Mouse (Mus musculus): ENCODE measurements around the gene Eif3k. TPM values are rescaled to one million over a fixed set of nuclear protein-coding genes. Genes with fewer than 3 reads are reported as not detected.

Eif3k gene
- polyA plus RNA-seq, 2 experiments = 450 to 473 TPM

DNA sequence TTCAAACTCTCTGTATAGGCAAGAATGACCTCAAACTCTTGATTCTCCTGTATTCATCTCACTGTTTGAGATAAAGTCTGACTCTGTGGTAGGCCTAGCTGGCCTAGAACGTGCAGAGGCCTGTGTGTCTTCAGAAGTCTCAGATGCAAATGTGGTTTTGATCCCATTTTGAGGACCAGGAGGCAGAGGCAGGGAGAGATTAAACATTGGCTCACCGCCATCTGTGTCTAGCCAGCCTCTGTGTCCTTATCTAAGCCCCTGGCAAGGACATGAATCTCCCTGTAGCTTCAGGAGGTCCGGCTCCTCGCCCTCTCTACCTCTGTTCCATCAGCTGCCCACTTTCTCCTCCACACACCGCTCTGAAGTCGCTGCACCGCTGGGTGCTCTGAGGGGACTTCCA is 34.8 kb upstream of the Eif3k start:
- 90% methylated on average over 7 of the region's 7 CpGs for WGBS
- Histone ChIP-seq H3K9ac (ENCODE audit: low read depth, low read length, severe bottlenecking) (no peak overlapping the region), H3K27ac (replicated peaks; ENCODE audit: low read depth, low read length) (no peak overlapping the region), H3K4me1 (ENCODE audit: control insufficient read depth, insufficient read depth, low read length) (no peaks in the 10 kb centered on the region; the same call in 1 of the 2 replicates), H3K4me3 (replicated peaks; ENCODE audit: low read length) (no peak overlapping the region), H3K4me2 (replicated peaks; ENCODE audit: low read depth, low read length, severe bottlenecking) (no peak overlapping the region), H3K36me3 (ENCODE audit: control insufficient read depth, insufficient read depth, low read length) (no peaks in the 10 kb centered on the region), H3K9me3 (ENCODE audit: control insufficient read depth, low read length) (peaks cover 8% of the 10 kb centered on the region; the same call in 1 of the 2 replicates), H3K27me3 (ENCODE audit: control insufficient read depth, insufficient read depth, low read length) (peaks cover 32% of the 10 kb centered on the region; the same call in 1 of the 2 replicates)
- TF ChIP-seq POLR2A (IDR thresholded peaks at IDR 0.05; ENCODE audit: borderline replicate concordance, extremely low read depth, insufficient read depth, insufficient read length) = no peak
- no peak for ATAC-seq (ENCODE audit: low FRiP score, low read depth)
- no peak for DNase-seq (ENCODE audit: low spot score)

DNA sequence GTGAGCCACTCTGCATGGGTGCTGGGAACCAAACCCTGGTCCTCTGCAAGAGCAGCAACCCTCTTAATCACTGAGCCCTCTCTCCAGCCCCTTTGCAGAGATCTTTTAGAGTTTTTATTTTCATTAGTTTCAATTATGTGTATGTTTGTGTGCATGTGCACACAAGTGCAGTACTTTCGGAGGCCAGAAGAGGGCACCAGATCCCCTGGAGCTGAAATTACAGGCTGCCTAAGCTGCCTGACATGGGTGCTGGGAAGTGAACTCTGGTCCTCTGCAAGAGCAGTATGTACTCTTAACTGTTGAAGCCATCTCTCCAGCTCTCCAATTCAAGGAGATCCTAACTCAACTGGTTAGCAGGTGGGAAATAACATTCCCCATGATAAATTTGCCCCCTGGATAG is 33.3 kb upstream of the Eif3k start:
- no peaks in the 10 kb centered on the region; the same call in 1 of the 2 replicates for H3K4me1 ChIP-seq (ENCODE audit: control insufficient read depth, insufficient read depth, low read length)
- H3K36me3 ChIP-seq (ENCODE audit: control insufficient read depth, insufficient read depth, low read length) = no peaks in the 10 kb centered on the region
- H3K27ac ChIP-seq (replicated peaks; ENCODE audit: low read depth, low read length) = no peak overlapping the region
- H3K27me3 ChIP-seq (ENCODE audit: control insufficient read depth, insufficient read depth, low read length) = peaks cover 23% of the 10 kb centered on the region; the same call in 1 of the 2 replicates
- no peak for TF ChIP-seq POLR2A (IDR thresholded peaks at IDR 0.05; ENCODE audit: borderline replicate concordance, extremely low read depth, insufficient read depth, insufficient read length)
- peaks cover 8% of the 10 kb centered on the region; the same call in 1 of the 2 replicates for H3K9me3 ChIP-seq (ENCODE audit: control insufficient read depth, low read length)
- H3K4me2 ChIP-seq (replicated peaks; ENCODE audit: low read depth, low read length, severe bottlenecking) = no peak overlapping the region
- WGBS = 92% methylated on average over 1 of the region's 1 CpGs
- H3K4me3 ChIP-seq (replicated peaks; ENCODE audit: low read length) = no peak overlapping the region
- no peak for ATAC-seq (ENCODE audit: low FRiP score, low read depth)
- no peak for DNase-seq (ENCODE audit: low spot score)
- no peak overlapping the region for H3K9ac ChIP-seq (ENCODE audit: low read depth, low read length, severe bottlenecking)

DNA sequence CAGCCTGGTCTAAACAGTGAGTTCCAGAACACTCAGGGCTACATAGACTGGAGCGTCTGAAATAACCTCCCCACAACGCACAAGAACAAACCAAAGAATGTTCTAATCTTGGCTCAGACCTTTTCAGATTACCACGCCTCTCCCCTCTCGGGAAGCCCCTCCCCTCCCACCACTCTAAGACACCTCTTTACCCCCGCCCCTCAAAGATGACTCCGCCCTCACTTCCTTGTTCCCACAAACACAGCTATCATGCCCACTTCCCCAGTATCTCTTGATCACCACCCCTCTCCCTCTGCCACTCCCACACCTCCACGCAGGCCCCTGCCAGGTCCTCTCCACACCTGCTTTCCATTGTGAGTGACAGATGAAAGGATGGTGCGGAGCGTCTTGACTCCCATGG is 27.1 kb upstream of the Eif3k start:
- DNase-seq (ENCODE audit: low spot score) (no peak), ATAC-seq (ENCODE audit: low FRiP score, low read depth) (no peak)
- Histone ChIP-seq H3K27me3 (ENCODE audit: control insufficient read depth, insufficient read depth, low read length) (no peaks in the 10 kb centered on the region), H3K27ac (replicated peaks; ENCODE audit: low read depth, low read length) (no peak overlapping the region), H3K36me3 (ENCODE audit: control insufficient read depth, insufficient read depth, low read length) (no peaks in the 10 kb centered on the region), H3K4me1 (ENCODE audit: control insufficient read depth, insufficient read depth, low read length) (no peaks in the 10 kb centered on the region), H3K9me3 (ENCODE audit: control insufficient read depth, low read length) (no peaks in the 10 kb centered on the region), H3K4me2 (replicated peaks; ENCODE audit: low read depth, low read length, severe bottlenecking) (no peak overlapping the region), H3K9ac (ENCODE audit: low read depth, low read length, severe bottlenecking) (no peak overlapping the region), H3K4me3 (replicated peaks; ENCODE audit: low read length) (no peak overlapping the region)
- no peak for TF ChIP-seq POLR2A (IDR thresholded peaks at IDR 0.05; ENCODE audit: borderline replicate concordance, extremely low read depth, insufficient read depth, insufficient read length)
- WGBS = 78% methylated on average over 9 of the region's 9 CpGs

DNA sequence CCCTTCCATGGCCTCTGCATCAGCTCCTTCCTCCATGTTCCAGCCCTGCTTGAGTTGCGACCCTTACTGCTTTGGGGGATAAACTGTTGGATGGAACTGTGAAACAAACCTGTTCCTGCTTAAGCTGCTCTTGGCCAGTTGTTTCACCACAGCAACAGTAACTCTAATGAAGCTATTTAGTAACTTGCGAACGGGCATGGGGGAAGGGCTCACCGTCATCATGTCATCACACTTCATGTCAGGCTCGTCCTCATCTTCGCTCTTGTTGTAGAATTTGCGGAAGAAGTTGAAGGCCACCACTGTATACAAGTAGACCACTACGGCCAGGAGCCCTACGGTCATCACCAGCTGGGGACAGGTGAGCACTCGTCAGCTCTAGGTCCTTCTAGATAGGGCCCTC is 26.5 kb upstream of the Eif3k start:
- no peaks in the 10 kb centered on the region for H3K36me3 ChIP-seq (ENCODE audit: control insufficient read depth, insufficient read depth, low read length)
- no peaks in the 10 kb centered on the region for H3K9me3 ChIP-seq (ENCODE audit: control insufficient read depth, low read length)
- no peak for ATAC-seq (ENCODE audit: low FRiP score, low read depth)
- no peaks in the 10 kb centered on the region for H3K4me1 ChIP-seq (ENCODE audit: control insufficient read depth, insufficient read depth, low read length)
- no peak overlapping the region for H3K4me2 ChIP-seq (replicated peaks; ENCODE audit: low read depth, low read length, severe bottlenecking)
- H3K4me3 ChIP-seq (replicated peaks; ENCODE audit: low read length) = no peak overlapping the region
- no peak overlapping the region for H3K27ac ChIP-seq (replicated peaks; ENCODE audit: low read depth, low read length)
- no peak for TF ChIP-seq POLR2A (IDR thresholded peaks at IDR 0.05; ENCODE audit: borderline replicate concordance, extremely low read depth, insufficient read depth, insufficient read length)
- no peak for DNase-seq (ENCODE audit: low spot score)
- 93% methylated on average over 10 of the region's 10 CpGs for WGBS
- H3K9ac ChIP-seq (ENCODE audit: low read depth, low read length, severe bottlenecking) = no peak overlapping the region
- no peaks in the 10 kb centered on the region for H3K27me3 ChIP-seq (ENCODE audit: control insufficient read depth, insufficient read depth, low read length)

DNA sequence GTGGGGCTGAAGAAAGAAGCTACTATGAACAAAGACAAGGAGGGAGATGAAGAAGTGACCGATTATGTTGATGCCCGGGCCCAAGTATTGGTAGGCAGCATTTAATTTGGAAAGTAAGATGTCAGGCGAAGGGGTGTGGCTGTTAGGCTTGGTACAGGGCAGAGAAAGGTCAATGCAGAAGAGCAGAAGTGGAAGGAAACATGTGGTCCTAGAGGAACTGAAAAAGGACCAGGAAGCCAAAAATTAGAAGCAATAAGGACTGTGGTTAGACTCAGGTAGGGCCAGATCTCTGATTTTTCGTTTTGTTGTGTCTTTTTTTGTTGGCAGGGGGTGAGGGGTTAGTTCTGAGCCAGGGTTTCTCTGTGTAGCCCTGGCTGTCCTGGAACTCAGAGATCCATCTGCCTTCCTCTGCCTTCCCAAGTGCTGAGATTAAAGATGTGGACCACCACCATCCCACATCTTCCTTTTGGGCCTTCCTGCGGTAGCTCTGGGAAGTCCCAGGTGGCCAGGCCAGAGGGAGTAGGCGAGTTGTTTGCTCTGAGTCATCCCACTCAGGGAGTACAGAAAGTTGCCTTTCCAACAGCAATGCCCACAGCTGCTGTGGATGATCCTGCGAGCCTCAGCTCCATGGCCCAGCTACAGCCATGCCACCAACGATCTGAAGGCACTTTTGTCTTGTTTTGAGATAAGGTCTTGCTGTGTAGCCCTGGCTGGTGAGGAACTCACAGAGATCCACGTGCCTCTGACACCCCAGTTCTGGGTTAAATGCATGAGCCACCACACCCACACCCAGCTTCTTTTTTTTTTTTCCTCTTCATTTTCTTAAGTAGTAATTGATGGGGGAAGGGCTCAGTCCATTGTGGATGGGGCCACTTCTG is 25.8 kb upstream of the Eif3k start:
- ATAC-seq (ENCODE audit: low FRiP score, low read depth) (no peak), DNase-seq (ENCODE audit: low spot score) (no peak)
- no peak for TF ChIP-seq POLR2A (IDR thresholded peaks at IDR 0.05; ENCODE audit: borderline replicate concordance, extremely low read depth, insufficient read depth, insufficient read length)
- Histone ChIP-seq H3K27me3 (ENCODE audit: control insufficient read depth, insufficient read depth, low read length) (no peaks in the 10 kb centered on the region), H3K9ac (ENCODE audit: low read depth, low read length, severe bottlenecking) (no peak overlapping the region), H3K36me3 (ENCODE audit: control insufficient read depth, insufficient read depth, low read length) (no peaks in the 10 kb centered on the region), H3K4me3 (replicated peaks; ENCODE audit: low read length) (no peak overlapping the region), H3K4me1 (ENCODE audit: control insufficient read depth, insufficient read depth, low read length) (no peaks in the 10 kb centered on the region), H3K27ac (replicated peaks; ENCODE audit: low read depth, low read length) (no peak overlapping the region), H3K4me2 (replicated peaks; ENCODE audit: low read depth, low read length, severe bottlenecking) (no peak overlapping the region), H3K9me3 (ENCODE audit: control insufficient read depth, low read length) (no peaks in the 10 kb centered on the region)
- WGBS = 78% methylated on average over 9 of the region's 9 CpGs
